Mouse (Mus musculus): ENCODE results near the gene Ube2g1.
A peak's percentile ranks its signal among the peaks of the same experiment; 100 is the strongest.

The Ube2g1 gene

DNA sequence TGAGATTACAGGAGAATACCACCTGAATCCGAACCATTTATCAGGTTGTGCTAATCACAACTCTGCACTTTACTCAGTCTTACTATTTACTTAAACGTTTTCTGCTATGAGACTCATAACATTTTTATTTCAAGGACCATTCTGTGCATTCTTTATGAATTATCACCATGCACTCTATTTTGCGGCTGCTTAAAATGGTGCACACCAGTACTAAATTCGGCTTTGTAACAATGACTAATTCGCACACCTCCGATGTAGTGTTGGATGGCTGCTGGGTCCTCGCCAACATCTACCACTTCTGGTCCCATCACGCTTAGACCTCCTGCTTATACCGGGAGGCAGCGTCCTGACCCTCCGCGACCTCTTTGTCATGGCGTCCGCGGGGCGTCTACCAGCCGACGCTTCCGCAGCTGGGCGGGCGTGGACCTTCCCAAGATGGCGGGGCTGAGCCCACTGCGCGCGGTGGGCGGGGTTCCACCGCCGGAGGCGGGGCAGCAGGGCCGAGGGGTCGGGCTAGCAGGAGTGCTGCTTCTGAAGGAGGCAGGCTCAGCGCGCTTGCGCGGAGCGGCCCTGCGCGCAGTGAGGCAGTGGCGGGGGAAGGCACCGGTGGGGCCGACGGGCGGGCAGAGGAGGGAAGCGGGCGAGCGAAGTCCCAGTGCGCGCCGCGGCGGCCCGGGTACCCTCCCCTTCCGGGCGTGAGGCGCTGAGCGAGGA is at the start of gene Ube2g1:
Ube2g1 (plus strand) TSS at position 590 of the 714 bp plus-strand sequence.
- peak; percentile 95 for DNase-seq (ENCODE audit: low spot score)

DNA sequence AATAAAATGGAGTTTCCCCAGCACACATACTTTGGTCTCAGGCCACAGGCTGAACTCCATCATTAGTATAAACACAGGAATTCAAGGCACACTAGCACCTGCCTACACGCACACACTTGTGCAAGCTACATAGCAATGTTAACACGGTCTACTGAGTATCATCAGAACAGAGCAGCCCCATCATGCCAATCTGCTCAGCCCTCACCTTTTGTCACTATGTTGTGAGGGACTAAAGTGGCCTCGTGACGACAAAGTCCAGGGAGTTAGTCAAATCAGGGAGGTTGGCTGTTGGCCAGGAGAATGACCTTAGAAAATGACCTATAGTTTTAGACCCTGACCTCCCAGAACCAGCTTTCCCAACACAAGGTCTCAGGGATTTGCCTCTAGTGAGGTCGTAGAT is 48.9 kb upstream of the Ube2g1 start:
- no peak for DNase-seq (ENCODE audit: low spot score)

DNA sequence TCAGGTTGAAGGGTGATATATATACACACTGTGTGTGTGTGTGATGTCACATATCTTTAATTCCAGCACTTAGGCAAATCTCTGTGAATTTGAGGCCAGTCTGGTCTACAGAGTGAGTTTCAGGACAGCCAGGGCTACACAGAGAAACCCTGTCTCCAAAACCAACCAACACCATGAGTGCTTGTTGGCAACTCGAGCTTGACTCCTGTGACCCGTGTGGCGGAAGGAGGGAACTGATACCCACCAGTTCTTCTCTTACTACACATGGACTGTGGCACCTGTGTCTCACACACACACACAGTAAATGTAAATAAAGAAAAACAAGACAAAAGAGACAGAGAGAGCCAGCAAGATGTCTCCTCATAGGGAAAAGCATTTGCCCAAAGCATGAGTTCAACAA is 46.4 kb upstream of the Ube2g1 start:
- DNase-seq (ENCODE audit: low spot score): no peak

DNA sequence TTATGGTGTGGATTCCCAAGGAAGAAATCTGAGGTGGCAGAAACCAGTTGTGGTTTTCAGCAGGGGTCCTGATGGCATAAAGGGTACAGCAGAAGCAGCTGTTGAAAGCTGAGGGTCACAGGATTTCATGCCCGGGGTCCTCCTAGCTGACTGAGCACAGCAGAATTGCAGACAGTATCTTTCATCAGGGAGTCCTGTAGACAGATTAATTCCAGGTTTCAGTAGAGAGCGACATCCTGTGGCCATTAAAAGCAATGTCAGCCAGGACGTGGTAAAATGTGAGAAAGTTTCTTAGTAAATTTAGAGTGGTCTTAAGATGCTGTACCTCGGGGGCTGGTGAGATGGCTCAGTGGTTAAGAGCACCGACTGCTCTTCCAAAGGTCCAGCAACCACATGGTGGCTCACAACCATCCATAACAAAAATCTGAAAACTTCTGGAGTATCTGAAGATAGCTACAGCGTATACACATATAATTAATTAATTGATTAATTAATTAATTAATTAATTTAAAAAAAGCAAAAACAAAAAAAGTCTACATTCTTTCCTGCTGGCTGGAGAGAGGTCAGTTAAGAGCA is 42.8 kb upstream of the Ube2g1 start:
- no peak for DNase-seq (ENCODE audit: low spot score)

DNA sequence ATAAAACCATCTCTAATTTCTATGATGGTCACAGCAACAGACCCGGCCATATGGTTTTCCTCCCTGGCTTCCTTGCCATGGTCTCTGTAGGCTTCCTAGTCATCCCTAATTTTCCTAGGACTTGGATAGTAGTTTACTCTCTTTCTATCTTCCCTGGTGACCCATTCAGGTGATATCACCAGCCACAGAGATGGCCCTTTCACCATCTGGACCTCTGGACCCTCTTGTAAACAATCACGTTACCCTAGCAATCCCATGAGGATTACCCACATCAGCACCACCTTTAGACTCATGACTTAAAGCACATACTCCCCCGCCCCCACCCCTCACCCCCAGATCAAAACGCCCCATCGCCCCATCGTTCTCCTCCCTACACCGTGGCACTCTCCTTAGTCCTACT is 40.8 kb upstream of the Ube2g1 start:
- no peak for DNase-seq (ENCODE audit: low spot score)

DNA sequence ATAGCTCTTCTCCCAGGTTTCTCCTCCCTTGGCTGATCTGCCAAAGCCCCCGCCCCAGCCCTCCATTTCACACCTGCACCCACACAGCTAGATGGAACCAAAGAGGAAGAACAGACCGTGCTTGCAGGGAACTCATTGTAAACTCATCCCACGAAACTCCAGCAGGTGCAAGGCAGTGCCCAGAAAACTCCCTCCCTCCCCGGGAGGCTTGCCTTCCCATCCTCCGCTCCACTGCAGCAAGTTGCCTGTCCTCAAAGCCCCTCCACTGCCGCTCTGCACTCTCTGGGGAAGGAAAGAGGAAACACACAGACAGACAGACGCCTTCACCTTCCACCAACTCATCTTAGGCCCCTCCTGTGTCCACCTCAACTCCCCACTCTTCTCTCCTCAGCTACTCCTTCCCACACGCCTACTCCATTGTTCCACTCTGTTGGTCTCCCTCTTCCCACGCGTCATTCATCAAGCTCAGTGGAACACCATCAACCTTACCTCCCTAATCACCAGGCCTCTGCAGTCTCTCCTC is 40.2 kb upstream of the Ube2g1 start:
- no peak for DNase-seq (ENCODE audit: low spot score)

DNA sequence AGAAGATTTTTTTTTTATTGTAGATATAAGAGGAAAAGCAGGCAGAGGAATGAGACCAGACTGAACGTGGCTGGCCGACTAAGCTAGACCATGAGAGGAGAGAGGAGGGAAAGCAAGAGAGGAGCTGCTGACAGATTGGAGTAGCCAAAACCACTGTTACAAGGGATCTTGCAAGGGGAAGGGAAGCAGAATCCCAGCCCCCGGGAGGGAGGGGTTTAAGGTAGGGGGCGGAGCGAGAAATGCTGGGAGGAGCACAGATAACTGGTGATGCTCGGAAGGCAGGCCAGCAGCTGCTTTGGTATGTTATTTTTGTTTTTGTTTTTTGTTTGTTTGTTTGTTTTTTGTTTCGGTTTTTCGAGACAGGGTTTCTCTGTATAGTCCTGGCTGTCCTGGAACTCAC is 38.0 kb upstream of the Ube2g1 start:
- DNase-seq (ENCODE audit: low spot score): no peak

DNA sequence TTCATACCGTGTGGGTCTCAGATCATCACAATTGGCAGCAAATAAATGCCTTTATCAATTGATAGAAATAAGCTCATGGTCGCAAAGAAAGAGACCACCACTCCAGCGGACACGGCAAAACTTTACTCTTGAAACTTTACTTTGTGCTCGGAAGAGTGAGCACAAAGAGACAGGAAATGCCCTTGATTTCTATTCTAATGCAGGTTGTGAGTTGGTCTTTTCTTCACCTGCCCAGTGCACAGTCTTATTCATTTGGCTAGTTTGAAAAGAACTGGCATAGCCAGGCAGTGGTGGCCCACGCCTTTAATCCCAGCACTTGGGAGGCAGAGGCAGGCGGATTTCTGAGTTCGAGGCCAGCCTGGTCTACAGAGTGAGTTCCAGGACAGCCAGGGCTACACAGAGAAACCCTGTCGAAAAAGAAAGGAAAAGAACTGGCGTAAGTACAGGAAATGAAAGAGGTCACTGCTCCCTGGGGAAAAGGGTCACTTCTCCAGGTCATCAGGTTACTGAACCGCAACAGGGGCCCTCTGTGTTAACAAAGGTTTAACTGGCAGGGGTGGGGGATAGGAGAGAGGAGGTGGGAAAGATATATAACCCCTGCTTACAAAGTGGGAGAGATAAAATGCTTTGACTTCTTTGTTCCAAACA is 37.3 kb upstream of the Ube2g1 start:
- DNase-seq (ENCODE audit: low spot score): no peak

DNA sequence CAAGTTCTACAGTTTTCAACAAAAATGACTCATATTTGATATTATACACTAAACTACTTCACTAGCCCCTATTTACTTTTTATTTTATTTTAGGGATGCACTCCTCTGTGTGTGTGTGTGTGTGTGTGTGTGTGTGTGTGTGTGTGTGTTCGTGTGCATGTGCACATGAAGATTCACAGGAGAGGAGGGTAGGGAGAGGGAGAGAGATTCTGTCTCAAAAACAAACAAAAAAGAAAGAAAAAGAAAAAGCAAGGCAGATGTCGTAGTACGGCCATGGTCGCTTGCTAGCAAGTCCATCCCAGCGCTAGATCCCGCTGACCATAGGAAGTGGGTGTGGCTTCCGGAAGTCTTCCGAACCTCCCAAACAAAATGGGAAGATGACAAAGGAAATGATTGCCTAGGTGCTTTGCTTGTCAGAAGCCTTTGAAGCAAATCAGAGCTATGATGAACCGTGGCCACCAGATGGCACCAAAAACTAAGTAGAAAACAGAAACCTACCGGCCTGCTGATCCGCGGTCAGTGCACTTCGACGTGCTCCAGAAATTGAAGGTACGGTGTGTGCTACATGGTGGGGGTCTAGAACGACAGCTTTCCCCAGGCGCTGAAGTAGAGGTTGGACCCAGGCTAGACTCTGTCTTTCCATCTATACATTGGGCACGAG is 36.6 kb upstream of the Ube2g1 start:
- peak; percentile 78 for DNase-seq (ENCODE audit: low spot score)

DNA sequence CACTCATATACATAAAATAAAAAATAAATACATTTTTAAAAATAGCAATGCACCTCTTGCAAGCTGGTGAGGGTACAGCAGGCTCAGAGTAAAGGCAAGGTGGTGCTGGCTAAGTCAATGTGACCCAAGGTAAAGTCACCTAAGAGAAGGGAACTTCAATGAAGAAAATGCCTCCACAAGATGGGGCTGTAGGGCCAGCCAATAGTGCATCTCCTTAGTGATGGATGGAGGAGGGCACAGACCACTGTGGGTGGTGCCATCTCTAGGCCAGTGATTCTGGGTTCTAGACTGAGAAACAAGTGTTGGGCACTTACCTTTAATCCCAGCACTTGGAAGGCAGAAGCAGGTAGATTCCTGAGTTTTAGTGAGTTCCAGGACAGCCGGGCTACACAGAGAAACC is 33.3 kb upstream of the Ube2g1 start:
- peak; percentile 24 for DNase-seq (ENCODE audit: low spot score)

DNA sequence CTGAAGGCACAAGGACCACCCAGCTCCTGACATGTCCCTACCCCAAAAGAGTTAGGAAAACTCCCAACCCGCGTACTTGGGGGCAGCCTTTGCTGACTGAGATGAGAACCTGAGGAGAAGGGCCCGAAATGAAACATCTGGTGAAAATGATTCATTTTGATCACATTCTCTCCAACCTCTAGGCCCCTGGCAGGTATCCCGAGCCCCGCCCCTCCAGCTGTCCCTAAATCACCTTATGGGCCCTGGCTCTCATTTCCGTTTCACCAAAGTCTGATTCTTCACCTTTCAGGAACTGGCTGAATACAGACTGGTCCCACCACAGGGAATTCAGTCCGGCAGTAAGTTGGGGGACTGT is 31.0 kb upstream of the Ube2g1 start:
- peak; percentile 31 for DNase-seq (ENCODE audit: low spot score)

DNA sequence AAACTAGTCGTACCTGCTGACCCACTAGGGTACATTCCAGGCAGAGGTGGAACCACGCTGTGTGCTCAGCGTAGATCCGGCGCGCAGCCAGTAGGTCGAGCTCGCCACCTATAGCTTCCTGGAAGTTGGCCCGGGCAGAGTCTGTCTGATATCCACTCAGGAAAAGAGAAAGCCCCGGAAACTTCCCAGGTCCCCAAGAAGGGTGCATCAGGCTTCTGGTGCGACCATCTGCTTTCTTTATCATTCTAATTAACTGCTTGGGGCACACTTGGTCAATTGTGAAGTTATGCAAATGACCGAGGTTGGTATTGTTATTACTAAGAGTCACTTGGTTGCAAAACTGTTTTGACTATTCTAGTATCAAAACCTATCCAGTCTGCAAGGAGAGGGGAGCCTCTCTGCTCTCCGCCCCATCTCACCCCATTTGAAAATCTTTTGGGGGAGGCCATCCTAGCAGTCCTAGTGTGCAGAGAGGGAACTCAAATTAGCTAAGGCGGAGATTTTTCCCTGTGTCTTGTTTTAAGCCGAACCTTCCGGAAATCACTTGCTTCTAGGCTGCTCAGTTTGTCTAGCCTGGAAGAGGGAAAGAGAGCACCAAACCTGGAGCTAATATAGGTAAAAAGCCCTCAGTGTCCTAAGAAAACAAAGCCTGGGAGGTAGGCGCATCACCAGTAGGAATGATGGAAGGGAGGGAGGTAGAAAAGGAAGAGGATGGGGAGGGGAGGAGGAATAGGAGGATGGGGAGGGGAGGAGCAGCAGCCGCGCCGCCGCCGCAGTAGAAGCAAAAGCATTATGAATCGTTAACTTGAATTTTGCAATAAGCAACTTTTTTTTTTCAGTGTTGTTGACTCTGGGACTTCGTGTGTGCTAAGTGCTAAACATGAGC is 30.4 kb upstream of the Ube2g1 start:
- peak; percentile 29 for DNase-seq (ENCODE audit: low spot score)

DNA sequence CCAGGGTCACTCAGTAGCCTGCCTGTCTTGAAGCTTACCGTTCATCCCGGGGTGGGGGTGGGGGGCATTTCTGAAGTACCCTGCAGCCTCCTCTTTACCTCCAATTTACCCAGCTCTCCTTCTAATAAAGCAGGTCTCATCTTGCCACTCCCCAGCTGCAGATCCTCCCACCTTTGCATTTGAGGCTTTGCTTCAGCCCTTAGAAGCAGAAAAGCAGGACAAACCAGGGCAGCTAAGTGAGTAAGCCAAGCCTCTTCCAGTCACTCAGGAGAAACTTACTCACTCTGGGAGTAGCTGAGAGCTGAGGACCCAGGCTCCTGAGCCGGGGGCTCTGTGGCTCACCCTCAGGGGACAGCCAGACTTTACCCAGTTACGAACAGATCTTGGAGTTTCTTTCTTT is 28.6 kb upstream of the Ube2g1 start:
- no peak for DNase-seq (ENCODE audit: low spot score)

DNA sequence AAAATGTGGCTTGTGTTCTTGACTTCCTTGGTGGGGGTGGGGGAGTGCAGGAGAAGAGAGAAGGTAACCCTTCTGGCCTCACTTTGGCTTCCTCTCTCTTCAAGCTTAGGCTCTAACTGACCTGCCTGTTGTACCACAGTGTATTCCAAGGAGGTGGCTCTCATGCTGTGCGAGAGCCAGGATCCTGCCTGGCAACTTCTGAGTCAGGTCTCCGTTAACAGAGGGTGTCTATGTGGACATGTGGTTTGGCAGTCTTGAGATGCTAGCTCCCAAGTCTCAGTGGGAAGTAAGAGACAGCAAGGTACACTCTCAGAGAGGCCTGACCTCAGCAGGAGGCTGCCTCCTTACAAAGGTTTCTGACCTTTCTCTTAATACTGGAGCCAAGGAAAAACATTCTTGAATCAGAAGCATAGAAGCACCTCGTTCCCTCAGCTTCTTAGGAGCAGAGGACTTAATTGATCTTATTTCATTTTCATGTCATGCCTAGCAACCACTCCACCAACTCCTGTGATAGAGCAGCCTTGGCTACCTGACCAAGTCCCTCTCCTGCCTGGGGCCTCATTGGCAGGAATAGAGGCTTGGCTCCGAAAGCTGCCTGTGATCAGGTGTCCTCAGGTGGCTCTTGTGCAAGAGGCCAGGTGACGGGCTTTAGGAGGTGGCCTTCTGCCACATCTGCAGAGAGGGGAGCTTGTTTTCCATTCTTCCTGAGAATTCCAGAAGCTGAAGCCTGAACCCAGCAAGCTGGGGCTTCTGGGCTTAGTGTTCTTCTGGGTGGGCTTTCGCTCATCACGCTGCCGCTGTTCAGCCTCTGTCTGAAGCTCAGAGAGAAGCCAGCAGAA is 25.3 kb upstream of the Ube2g1 start:
- DNase-seq (ENCODE audit: low spot score): no peak

DNA sequence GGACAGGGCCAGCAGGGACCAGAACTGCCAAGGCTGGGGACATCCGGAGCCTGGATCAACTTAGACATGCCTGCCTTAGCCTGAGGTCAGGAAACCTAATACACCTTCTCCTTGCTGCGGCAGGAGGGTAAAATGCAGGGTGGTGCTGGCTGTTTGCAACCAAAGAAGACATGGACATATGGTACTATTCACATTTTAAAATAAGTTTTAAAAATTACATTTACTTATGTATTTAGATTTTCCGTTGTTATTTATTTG is 24.7 kb upstream of the Ube2g1 start:
- no peak for DNase-seq (ENCODE audit: low spot score)

DNA sequence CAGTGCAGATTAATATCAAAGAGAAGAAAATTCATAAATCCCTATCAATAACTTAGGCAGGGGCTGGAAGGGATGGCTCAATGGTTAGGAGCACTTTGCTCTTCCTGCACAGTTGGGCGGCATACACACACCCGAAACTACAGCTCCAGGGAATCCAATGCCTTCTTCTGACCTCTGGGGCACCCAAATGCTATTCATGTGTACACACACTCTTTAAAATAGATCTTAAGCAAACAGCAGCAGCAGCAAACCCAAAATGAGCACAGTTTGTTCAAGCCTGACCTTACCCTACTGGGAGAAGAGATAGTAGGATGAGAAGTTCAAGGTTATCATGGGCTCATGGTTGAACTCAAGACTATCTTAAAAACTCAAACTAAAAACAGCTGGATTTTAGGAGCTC is 24.0 kb upstream of the Ube2g1 start:
- DNase-seq (ENCODE audit: low spot score): no peak

DNA sequence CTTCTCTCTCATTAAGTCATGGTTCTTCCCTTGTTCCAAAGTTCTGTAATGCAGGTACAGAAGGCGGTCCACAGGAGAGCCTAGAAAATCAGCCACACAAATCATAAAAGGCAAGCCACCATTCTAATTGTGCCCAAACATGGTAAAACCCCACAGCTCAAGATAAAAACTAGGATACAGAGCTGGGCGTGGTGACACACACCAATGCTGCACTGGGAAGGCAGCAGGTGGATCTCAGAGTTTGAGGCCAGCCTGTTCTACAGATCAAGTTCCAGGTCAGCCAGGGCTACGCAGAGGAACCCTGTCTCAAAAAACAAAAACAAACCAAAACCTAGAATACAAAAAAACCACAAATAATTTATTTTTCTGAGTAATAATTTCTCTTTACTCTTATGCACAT is 20.5 kb upstream of the Ube2g1 start:
- no peak for DNase-seq (ENCODE audit: low spot score)

DNA sequence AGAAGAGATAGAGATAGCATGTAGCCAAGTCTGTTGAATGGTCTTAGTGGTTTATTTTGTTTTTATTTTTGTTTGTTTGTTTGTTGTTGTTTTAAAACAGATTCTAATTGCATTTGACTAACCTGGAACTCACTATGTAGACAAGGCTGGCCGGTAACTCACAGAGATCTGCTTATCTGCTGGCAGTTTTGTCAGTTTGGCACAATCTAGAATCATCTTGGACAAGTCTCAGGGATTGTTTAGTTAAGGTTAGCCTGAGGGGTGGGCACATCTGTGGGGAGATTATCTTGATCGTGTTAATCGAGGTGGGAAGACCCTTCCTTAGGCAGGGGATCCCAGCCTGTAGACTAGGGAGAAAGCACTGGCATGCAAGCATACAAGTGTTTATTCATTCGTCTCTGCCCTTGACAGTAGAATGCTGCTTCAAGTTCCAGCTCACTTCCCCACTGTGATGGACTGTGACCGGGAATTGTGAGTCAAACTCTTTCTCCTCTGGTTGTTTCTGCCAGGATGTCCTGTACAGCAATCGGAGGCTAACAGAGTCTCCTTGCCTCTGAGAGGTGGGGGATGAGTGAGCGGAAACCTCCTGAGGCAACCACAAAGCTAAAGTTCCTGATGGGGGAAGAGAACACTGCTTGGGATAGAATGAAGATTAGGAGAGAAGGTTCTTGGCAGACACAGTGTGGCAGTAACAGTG is 19.4 kb upstream of the Ube2g1 start:
- no peak for DNase-seq (ENCODE audit: low spot score)

DNA sequence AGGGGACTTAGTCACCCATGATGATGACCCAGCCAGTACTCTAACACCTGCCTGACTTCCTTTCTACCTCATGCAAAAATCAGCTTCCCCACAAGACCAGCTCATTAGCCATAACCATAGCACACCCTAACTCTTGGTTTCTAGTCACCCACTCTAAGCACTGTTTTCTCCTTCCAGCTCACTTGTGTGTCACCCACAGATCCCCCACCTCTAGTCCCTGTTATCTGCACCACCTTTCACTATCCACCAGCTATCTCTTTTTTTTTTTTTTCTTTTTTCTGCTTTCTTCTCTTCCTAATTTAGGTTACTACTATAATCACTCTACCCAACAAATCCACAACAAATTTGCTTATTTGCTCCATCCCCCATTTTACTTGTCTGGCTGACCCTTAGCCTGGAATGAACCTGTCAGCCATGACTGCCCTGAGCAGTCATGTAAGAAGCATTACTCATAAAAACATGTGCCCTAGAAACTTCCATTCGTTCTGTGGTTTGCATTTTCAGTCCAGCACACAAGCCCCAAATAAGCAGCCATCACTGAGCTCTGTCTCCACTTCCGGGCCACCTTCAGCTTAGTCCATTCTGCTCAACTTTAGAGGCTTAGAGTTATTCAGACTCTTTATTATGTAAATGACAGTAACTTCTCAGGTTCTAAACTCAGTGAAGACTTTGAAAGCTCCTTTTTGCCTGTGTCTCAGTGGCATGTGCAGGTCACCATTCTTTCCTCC is 11.9 kb upstream of the Ube2g1 start:
- DNase-seq (ENCODE audit: low spot score): no peak

DNA sequence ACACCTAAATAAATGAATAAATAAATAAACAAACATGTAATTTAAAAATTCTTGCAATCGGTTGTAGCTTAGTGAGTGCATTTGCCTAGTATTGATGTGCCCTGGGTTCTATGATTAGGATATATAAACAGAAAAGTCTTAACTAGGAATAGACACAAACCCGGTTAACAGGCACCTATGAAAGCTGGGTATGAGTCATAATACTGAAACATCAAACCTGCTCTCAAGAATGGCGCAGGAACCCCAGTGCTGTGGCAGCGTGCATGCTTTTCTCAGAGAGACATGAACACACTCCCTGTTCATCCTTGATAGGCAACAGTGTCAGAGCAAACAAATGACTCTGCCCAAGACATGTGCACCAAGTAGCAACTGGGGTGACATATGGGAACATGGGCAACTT is 9.3 kb upstream of the Ube2g1 start:
- no peak for DNase-seq (ENCODE audit: low spot score)
